Mouse (Mus musculus): ENCODE results near the gene Aox3. TPM values are rescaled to one million over a fixed set of nuclear protein-coding genes. Genes with fewer than 3 reads are reported as not detected.

Gene Aox3
- polyA plus RNA-seq, 2 experiments from 2014 or later: not detected

DNA sequence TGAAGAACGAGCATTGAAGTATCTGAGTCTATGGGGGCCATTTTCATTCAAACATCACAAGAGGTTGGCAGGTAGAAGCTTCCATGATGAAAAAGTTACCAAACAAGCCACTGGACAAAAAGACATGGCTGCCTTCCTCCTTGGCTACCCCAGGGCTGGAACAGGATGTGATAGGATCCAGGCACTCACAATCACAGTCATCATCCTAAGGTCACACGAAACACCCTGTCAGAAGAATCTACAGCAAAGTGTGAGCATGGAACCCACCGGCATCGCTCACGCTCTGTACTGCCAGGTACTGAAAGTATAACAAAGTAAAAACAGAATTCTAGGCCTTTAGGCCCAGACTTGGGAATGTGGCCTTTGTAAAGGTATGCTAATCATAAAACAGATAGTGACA is 2.7 kb upstream of the Aox3 start:
- ATAC-seq: no peak

- no peak for ATAC-seq
These were observed 1.6 kb upstream of the Aox3 start for GRCm38 (mm10) chr1:58111315-58111714.

DNA sequence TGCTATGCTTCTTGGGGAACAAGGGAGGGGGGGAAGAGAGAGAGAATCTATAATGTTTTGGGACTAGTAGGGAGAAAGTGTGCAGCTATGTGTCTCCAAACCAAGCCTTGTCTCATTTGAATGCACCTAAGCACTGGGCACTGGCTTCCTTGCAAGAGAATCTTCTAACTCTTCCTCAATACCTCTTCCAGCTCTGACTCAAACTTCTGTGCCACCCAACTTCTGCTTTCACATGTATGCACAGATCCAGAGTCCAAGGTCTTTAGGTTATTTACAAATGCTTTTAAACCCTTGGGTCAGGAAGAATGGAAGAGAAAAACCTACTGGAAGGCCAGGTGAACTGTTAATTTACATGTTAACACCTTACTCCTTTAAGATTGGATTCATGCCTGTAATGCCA is 511 bp downstream of the Aox3 start:
- ATAC-seq: no peak

DNA sequence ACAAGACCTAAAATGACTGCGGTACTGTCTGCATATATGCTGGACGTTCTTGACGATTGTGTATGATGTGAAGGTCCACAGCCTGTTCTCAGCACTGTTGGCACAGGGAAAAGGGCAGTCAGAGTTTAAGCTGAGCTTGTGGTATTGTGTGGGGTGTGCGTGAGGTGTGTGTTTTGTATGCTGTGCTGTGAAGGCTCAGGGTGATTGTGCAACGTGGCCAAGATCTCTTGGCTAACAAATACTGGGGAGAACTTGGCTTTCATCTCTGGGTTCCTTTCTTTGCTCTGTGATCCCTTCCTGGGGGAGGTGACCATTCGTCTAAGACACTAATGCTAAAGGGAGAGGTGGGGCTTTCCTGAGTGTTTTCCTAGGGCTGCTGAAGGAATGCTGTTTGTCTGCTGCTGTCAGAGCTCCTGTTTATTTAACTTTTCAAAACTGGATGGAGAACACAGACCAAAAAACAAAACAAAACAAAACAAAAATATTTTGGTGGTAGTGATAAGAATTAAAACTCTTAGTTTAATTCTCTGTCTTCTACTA is 1.2 kb downstream of the Aox3 start:
- ATAC-seq: no peak

DNA sequence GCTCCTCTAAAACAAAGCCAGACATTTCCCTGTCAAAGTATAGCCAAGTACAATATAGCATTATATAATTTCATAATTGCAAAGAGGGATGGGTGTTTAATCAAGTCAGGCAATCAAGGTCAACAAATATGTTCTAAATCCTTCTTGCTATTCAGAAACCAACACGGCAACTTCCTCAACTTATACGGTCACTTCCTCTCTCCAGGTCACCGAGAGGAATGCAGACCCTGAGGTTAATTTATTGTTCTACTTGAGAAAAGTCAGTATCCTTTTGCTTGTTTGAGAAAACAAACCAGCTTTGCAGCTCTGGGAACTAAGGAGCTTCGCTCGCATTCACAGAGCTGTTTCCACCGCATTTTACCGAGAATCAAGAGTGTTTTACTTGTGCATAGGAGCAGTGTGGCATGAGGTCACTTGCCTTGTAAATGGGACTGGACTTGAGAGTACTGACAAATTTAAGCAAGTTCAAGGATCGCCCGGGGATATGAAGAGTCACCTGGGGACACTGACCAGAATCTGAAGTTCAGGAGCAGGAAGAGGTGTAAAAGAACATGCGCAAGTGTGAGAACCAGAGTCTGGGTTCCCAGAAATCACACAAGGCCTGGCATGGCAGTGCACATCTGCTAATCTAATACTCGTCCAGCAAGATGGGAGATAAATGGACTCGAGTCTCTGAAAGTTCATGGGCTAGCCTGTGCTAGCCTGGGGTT is 1.9 kb downstream of the Aox3 start:
- no peak for ATAC-seq

DNA sequence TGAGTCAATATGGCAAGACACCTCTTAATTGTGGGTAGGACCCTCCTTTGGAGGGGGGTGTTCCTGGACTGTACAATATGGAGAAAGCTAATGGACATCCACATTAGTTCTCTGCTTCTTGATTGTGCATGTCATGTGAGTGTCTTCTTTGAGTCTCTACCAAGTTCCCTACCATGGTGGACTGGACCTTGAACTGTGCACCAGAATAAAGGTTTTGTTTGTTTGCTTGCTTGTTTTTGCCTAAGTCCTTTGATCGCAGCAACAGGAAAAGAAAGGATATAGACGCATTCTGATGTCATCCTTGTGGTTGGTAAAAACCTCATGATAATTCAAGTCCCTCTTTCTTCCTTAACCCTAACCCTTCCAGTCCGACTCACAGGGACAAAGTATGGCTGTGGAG is 5.3 kb downstream of the Aox3 start:
- ATAC-seq: no peak

DNA sequence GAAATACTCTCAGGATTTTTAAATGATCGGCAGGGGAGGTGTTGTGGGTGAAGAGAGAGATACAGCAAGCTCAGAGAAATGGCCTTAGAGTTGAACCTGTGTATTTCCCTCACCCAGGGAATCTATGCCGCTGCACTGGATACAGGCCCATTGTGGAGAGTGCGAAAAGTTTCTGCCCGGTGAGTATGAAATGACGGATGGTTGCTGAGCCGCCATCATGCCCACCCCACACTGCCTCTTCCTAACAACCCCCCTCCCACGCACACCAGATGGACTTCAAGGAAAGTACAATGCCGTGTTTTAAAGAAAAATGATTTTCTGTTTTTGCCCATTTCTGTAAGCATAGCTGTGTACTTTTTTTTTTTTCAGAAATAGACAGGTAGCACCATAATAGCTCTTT is 12.0 kb downstream of the Aox3 start:
- ATAC-seq: no peak

DNA sequence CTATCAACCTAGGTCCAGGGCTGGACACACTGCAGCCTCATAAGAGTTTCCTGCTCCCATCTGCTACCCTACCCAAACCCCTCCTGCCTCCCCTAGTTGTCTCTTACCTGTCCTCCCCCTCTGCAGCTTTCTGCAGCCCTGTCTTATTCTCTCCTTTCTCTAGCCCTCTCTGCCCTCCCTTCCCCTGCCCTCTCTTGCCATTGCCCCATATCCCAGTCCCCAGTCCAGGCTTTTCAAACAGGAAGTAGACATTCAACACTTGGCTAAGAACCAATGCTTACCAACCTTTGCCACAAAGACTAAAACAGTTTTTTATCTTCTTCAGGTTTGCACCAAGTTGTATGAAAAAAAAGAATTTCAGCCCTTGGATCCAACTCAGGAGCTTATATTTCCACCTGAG is 25.0 kb downstream of the Aox3 start:
- ATAC-seq: no peak

- ATAC-seq: no peak
These were observed 26.1 kb downstream of the Aox3 start for GRCm38 (mm10) chr1:58138986-58139385.

DNA sequence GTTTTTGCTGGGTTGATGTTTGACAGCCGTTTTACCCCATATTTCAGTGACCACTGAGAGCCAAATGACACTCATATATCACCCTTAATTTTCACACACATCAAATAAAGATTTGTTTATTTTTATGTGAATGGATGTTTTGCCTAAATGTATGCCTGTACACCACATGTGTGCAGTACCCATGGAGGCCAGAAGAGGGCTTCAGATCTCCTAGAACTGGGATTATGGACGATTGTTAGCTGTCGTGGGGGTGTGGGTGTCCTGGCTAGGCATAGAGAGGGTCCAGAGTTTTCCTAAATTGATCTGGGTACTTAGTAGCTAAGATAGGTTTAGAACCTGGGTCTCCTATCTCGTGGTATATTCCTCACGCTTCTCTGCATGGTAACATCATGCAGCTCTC is 27.7 kb downstream of the Aox3 start:
- ATAC-seq: no peak

GRCm38 (mm10) chr1:58144384-58145069 is 31.6 kb downstream of the Aox3 start:
- ATAC-seq: no peak

DNA sequence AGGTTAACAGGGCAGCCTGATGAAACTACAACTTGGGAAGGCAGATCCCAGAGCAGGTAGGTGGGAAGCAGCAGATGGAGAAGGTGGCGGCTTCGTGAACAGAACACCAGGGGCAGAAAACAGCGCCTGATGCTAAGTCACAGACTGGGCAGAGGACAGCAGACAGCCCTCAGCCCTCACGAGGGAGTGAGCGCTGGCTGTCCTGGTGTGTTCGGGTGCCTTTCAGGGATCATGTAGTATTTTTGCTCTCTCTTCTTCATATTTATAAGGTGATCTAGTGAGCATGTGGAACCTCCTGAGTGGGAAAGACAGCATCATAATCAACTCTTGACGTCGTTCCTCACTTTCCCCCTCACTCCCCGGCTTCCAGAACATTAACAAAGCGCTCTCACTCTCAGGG is 33.1 kb downstream of the Aox3 start:
- no peak for ATAC-seq

GRCm38 (mm10) chr1:58147776-58148175 is 34.8 kb downstream of the Aox3 start:
- no peak for ATAC-seq

DNA sequence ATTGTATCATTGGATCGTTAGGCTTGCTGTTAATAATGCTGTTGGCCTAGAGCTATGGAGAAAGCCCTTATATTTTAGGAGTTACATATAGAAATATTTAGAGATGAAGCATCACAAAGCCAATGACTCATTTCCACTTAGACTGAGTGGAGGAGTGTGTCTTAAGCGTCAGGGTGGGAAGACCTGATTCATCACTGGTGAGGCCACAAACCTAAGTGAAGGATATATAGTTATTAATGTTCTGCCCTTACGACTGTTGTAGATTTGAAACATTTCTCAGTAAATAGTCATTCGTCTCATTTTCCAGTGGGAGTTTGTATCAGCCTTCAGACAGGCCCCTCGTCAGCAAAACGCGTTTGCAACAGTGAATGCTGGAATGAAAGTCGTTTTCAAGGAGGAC is 39.3 kb downstream of the Aox3 start:
- ATAC-seq: no peak

- no peak for ATAC-seq
These were observed 43.8 kb downstream of the Aox3 start for GRCm38 (mm10) chr1:58156747-58157146.

GRCm38 (mm10) chr1:58169893-58170292 is 57.0 kb downstream of the Aox3 start:
- no peak for ATAC-seq

- ATAC-seq: no peak
These were observed 75.7 kb downstream of the Aox3 start for GRCm38 (mm10) chr1:58188514-58189175.

DNA sequence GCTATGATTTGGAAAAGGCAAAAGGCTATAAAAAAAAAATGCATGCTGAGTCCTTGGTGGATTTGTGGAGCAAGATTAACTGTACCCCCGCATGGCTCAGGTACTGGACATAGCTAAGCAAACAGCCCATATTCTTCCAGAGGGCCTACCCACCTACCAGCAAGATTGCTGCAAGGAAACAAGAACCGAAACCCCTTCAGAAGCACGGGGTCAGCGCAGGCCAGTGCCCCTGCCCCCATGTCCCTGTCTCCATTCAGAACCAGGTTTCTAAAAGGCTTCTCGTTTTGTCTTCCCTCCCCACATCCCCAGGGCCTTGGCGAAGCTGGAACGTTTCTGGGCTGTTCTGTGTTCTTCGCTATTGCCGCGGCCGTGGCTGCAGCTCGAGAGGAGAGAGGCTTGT is 81.4 kb downstream of the Aox3 start:
- ATAC-seq: no peak

GRCm38 (mm10) chr1:58194988-58195387 is 82.1 kb downstream of the Aox3 start:
- ATAC-seq: no peak

GRCm38 (mm10) chr1:58195541-58195940 is 82.6 kb downstream of the Aox3 start:
- peak; percentile 86 for ATAC-seq

GRCm38 (mm10) chr1:58197023-58197422 is 84.1 kb downstream of the Aox3 start:
- no peak for ATAC-seq

GRCm38 (mm10) chr1:58198386-58198785 is 85.5 kb downstream of the Aox3 start:
- ATAC-seq: no peak

GRCm38 (mm10) chr1:58210203-58210602 is 97.3 kb downstream of the Aox3 start, which contains the start of gene Aox4:
Aox4 (plus strand) TSS chr1:58210397.
- no peak for ATAC-seq

DNA sequence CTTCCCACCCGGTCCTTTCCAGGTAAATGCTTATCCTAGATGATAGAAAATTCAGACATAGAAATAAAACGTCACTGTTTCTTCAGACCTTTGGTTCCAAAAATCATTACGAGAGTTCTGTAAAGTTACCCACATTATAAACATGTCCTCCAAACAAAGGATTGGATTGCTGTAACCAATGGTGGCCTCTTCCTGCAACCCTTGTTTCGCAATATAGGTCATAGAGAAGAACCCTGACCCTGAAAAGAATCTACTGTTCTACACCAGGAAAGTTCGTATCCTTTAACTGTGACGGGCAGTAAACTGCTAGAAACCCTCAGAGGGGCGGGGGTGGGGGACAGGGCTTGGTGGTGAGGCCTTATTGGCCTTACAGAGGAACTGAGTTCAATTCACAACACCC is 99.9 kb downstream of the Aox3 start:
- ATAC-seq: no peak

All from CD4-positive, CD25-positive, alpha-beta regulatory T cell, adult 4 months (primary cell).